Mouse (Mus musculus) ovary, postnatal 36 days (tissue): Measurements from ENCODE around the gene Farsa.
"Not testable (repeated sequence)": the region's sequence is repeated elsewhere in the genome, so short reads cannot be mapped to it uniquely, and the experiment has no call there.

Experiments used
- DNase-seq: peaks from one replicate; pipeline ENCODE4 v3.0.0; 2022; ENCODE audit warnings: low spot score, mixed read lengths

Gene Farsa

GRCm38 (mm10) chr8:84856864-84857441, at the start of gene Farsa:
Gene Farsa (plus strand): TSS chr8:84856989.
- DNase-seq, result peak; percentile 89

GRCm38 (mm10) chr8:84809109-84809940, 47.5 kb upstream of the Farsa start:
- no peak for DNase-seq

DNA sequence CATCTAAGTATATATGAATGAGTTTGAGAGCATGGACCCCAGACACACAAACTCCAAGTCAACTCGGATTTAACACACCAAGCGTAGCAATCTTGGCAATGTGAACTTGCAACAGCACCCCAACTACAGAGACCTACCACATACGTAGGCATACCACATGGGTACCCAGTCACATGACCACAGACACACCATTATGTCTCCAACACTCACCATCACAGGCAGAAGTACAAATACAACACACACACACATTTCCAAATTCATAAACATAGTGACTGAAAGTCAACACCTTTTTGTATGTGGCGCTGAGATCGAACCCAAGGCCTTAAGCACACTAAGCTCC, 46.9 kb upstream of the Farsa start:
- no peak for DNase-seq

DNA sequence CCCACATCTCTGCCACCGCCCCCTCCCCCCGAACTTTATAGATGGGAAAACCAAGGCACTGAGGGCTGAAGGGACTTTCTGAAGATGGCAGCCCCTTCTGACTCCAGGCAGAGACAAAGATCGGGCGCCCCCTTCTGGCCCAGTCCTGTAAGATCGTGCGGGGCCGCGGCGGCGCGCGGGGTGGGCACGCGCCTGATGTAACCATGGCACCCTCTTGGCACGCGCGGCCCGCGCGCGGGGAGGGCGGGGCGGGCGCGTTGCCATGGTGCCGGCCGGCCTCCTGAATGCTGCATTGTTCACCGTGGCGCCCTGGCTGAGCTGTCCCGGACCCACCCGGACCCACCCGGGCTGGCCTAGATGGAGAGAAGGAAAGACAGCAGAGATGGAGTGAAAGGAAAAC, 45.9 kb upstream of the Farsa start:
- DNase-seq, result peak; percentile 96

GRCm38 (mm10) chr8:84811303-84811702, 45.5 kb upstream of the Farsa start:
- no peak for DNase-seq

- peak; percentile 75 for DNase-seq
These were observed 43.7 kb upstream of the Farsa start for GRCm38 (mm10) chr8:84813059-84813458.

DNA sequence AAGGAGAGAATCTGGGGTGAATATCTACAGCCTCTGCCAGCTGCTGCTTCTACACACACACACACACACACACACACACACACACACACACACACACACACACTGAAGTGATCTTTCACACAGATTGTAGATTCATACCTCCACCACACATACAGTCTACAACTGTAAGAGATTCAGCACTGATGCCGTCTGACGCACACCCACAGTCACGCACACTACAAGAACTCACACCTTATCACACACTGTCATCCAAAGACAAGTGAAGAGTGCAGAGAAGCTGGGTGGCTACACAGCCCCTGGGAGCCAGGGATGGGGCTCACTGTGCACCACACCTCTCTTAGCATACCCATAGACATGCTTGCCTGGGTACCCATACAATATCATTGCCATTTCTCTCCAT, 43.0 kb upstream of the Farsa start:
- no peak for DNase-seq

DNA sequence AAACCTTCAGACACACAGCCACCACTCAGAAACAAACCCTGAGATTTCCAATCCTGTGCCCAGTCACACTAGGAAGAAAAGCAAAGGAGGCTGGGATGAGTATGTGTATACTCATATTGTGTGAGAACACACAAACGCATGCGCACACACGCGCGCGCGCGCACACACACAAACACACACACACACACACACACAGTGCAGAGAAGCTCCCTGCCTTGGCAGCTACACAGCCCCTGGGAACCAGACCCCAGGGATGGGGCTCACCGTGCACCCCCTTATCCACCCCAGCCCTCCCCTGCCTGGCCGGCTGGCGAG, 42.6 kb upstream of the Farsa start:
- DNase-seq, result no peak

DNA sequence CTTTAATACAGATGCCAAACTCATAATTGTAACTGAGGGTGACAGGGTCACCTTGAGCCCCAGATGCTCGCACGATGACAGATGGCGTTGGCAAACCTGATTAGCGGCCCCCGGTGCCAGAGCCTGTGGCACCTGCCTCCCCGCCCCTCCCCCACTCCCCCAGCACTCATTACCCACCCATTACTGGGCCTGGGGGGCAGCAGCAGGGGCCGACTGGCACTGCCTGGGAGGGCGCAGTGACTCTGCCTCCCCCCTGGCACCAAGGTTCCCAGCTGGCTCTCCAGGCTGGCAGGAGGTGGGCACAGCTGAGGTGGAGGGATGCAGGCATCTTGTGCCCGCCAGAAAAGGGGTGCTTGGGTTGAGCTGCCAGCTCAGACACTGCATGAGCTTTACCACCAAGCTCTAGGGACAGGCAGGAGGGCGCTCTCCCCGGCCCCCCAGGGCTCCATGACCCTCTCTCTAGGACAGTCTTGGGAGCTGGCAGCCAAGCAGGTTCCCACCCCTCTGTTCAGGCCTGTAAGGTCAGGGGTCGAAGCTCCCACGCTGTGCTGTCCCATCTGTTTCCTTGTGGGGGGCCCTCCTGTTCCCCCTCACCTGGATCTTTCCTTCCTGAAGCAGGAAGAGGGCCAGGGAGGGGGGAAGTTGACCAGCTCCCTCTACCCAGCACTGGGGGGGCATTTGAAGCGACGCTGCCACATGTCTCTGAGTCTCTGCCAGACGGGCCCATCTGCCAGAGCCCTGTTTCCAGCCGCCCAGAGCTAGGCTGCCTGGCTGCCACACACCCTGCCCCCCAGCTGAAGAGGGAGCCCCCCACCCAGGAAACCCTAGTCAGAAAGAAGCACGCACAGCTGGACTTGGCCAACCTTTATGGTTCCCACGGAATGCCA, 42.0 kb upstream of the Farsa start:
- DNase-seq, result no peak

DNA sequence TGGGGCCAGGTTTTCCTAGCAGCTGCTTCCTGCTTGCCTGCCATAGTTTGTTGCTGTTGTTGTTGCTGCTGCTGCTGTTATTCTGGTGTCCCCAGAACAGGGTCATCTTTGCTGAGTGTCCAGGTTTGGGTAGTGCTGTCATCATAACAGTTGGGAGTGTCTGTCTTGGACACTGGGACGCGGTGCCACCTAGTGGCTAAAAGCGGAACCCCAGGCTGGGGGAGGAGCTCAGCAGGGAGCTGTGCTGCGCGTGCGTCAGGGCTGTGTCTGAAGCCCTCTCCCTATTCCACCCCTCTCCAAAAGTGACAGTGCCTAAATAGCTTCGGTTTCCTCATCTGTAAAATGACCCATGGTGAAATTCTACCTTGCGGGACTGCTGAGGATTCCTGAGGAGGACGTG, 41.2 kb upstream of the Farsa start:
- DNase-seq, result peak; percentile 92

DNA sequence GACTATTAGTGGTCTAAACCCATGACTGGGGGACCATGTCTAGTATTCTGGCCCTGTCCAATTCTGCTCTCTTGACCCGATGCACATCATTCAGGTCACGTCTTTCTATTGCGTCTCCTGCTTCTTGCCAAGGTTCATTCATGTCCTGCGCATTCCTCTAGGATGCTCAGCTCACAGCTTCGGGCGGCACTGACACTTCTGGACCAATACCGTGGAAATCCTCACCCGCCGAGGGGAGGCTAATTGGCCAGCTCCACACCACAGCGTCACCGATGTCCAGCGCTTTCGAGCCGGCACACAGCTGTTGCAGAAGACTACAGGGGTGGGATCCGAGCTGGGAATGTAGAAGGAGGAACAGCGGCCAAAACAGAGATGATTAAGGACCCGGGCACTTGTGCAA, 40.7 kb upstream of the Farsa start:
- no peak for DNase-seq

- no peak for DNase-seq
These were observed 34.1 kb upstream of the Farsa start, which contains the start of gene Dand5 for GRCm38 (mm10) chr8:84822723-84823122. Gene Dand5 (minus strand): TSS chr8:84822823.

DNA sequence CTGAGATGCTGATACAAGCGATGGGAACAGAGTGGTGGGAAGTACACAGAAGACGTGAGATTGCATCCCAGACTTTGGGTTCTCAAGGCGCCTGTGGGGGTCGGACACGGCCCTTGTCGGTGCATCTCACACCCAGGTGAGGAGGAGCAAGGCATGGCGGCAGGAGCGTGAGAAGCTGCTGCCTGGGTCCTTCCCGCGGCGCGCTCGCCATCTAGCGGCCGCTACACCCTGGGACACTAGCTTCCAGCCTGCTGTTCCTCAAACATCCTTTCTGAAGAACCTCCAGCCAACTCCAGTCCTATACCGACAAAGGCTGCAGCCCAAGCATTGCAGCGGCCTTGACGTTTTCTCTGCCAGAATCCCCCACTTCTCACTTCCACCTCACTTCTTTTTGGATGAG, 33.1 kb upstream of the Farsa start:
- DNase-seq, result peak; percentile 67

GRCm38 (mm10) chr8:84825636-84826035, 31.2 kb upstream of the Farsa start:
- no peak for DNase-seq

GRCm38 (mm10) chr8:84826518-84826917, 30.3 kb upstream of the Farsa start:
- DNase-seq, result not testable (repeated sequence)

DNA sequence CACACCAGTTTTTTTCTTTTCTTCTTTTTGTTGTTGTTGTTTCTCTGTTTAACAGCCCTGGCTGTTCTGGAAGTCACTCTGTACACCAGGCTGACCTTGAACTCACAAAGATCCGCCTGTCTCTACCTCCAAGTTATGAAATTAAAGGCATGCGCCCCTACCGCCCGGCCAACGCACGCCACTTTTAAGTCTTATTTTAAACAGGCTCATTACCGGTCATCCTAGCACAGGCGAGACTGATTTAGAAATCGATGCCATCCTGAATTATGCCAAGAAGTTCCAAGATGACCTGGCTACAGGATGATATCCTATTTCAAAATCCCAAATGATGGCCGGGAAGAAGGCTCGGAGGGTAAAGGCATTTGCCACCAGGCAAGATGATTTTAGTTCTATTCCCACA, 25.3 kb upstream of the Farsa start, which contains the start of gene Gadd45gip1:
Gadd45gip1 (plus strand) TSS at position 33 of the 400 bp plus-strand sequence.
- no peak for DNase-seq

DNA sequence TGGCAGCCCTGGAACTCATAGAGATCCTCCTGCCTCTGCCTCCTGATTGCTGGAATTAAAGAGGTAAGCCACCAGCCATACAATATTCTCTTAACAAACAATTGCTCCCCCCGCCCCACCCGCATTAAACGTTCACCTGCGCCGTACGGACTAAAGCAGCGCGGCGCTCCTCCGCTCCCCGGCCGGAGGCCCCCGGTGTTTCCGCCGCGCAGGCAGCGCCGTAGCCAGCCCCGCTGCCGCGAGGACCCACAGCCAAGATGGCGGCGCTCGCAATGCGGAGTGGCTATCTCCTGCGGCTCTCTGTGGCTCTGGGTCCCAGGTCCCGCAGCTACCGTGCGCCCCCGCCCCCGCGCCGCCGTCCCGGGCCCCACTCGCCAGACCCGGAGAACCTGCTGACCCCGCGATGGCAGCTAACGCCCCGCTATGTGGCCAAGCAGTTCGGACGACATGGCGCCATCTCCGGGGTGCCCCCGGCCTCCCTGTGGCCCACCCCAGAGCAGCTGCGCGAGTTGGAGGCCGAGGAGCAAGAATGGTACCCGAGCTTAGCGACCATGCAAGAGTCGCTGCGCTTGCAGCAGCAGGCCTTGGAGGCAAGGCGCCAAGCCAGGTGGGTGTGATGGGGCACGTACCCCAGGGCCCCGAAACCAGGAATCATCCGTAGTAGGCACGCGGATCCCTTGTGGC, 24.6 kb upstream of the Farsa start:
- peak; percentile 85 for DNase-seq

DNA sequence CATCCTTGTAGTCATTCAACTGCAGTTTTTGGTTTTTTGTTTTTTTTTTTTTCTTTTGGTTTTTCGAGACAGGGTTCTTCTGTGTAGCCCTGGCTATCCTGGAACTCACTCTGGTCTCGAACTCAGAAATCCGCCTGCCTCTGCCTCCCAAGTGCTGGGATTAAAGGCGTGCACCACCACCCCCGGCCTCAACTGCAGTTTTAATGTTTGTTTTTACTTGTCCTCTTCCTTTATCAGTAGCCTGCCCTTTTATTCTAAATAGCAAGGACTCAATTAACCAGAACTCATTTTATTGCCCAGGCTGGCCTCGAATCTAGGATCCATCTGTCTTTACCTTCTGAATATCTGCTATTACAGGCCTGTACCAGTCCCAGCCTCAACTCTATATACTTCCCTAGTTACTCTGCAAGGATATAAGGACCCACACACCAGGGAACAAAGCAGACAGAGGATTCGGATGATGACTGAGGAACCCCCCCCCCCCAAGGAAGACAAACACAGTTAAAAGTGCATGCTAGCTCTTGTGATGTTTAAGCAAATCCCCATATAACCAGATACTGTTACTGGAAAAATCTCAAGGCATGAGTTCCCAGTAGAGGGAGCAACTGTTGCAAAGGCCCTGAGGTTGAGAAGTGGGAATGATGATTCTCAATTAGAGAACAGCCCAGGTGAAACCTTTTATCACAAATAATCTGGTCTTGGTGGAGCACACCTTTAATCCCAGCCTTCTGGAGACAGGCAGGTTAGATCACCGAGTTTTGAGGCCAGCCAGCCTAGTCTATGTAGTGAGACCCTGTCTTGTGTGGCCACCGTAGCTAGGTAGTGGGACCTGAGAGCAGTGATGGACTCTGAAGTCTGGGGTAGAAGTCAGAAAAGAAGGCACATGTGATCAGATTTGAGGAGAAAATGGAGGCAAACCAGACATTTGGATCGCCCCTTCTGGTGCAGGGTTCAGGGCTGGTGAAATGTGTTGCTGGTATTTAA, 23.7 kb upstream of the Farsa start:
- no peak for DNase-seq

DNA sequence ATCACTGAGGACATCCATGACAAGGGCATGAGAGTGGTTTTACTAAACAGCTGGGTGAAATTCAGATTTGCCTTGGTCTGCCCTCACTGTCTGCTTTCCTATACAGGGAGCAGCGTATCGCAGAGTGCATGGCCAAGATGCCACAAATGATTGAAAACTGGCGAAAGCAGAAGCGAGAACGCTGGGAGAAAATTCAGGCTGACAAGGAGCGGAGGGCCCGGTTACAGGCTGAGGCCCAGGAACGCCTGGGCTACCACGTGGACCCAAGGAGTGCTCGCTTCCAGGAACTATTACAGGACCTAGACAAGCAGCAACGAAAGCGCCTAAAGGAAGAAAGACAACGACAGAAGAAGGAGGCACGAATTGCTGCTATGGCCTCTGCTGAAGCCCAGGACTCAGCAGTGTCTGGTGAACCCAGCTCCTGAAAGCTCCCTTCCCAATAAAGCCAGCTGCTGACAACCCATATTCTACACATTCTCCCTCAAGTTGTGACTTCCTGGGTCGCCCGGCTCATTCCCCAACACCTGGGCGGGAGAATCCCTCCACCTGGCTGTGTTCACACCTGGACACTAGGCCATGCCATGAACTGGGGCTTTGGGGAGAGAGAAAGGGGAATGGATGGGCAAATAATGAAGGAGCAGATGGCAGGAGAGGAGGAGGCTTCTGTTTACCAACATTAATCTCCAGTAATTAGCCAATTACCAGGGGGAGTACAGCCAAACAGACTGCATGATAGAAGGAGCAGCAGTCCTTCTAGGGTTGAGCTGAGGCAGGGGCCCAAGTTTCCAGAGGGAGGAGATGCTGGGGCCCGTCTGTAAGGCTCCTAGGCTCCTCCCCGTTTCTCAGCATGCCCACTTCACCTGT, 22.6 kb upstream of the Farsa start:
- no peak for DNase-seq
